Mouse (Mus musculus): Measurements from ENCODE around the gene Nckap5.

- no peak for TF ChIP-seq CTCF (IDR thresholded peaks at IDR 0.05; ENCODE audit: control insufficient read depth, insufficient read depth, low read length)
- no peak for TF ChIP-seq POLR2A (IDR thresholded peaks at IDR 0.05; ENCODE audit: borderline replicate concordance, control insufficient read depth, low read depth, low read length)
Measured at GRCm38 (mm10) chr1:126683621-126684445, 146.8 kb downstream of the Nckap5 start.
